Mouse (Mus musculus) heart, adult 2 months (tissue): ENCODE results near the gene Cotl1.
A peak's percentile ranks its signal among the peaks of the same experiment; 100 is the strongest.

ENCODE experiments used
- CTCF ChIP-seq: fragments of 200-600 bp; IDR thresholded peaks from 2 replicates; pipeline ENCODE4 v1.8.1; 2022; ENCODE audit warnings: antibody characterized with exemption, mild to moderate bottlenecking, moderate library complexity
- EP300 ChIP-seq: fragments of 200-500 bp; IDR thresholded peaks from 2 replicates; pipeline ENCODE4 v1.6.1; 2011; ENCODE audit warnings: low read depth, low read length, control low read depth; ENCODE audit not compliant: insufficient read depth
- POLR2A ChIP-seq: fragments of 200-500 bp; IDR thresholded peaks from 2 replicates; pipeline ENCODE4 v1.6.1; 2011; ENCODE audit warnings: mild to moderate bottlenecking, low read depth, low read length, control low read depth; ENCODE audit not compliant: insufficient read depth

DNA sequence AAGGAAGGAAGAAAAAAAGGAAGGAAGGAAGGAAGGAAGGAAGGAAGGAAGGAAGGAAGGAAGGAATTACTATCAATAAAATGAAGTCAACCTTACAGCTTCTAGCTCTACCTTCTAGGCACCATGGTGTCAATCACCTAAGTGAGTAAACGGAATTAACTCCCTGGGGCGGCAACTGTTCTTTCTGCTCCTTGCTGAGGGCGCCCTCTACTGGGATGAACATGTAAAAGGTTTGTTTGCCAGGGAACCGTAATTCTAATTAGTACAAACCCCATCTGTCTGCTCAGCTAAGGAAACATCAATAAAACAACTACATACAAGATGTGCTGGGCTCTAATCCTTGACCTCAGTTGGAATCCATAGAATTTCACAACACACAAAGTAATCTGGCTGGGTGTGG lies 3.1 kb upstream of the Cotl1 start:
- TF ChIP-seq POLR2A (no peak), CTCF (peak; percentile 88), EP300 (0 out of 2 replicates have a peak, but pooled peaks have one; percentile 72)
